Mouse (Mus musculus) testis, adult 2 months (tissue): ENCODE results near the gene S100g.

ENCODE experiments used
- CTCF ChIP-seq: fragments of 200-500 bp; IDR thresholded peaks from 2 replicates; pipeline ENCODE4 v1.5.1; 2012; ENCODE audit warnings: low read depth, mild to moderate bottlenecking, inconsistent platforms, low read length, moderate library complexity; ENCODE audit not compliant: control insufficient read depth, insufficient read depth, insufficient replicate concordance
- POLR2A ChIP-seq: fragments of 200-500 bp; IDR thresholded peaks from 2 replicates; pipeline ENCODE4 v1.6.1; 2012; ENCODE audit warnings: low read depth, mild to moderate bottlenecking, inconsistent platforms, low read length, moderate library complexity; ENCODE audit not compliant: control insufficient read depth

GRCm38 (mm10) chrX:162949811-162950439 lies 14.5 kb downstream of the S100g start:
- no peak for TF ChIP-seq CTCF
- TF ChIP-seq POLR2A = no peak
